Mouse (Mus musculus) effector memory CD4-positive, alpha-beta T cell, adult 7 months (primary cell): Measurements from ENCODE around the gene Ppp3r1. TPM values are rescaled to one million over a fixed set of nuclear protein-coding genes. Genes with fewer than 3 reads are reported as not detected.

Experiments
- polyA plus RNA-seq: library from polyadenylated mRNA; unstranded; fragments of 100-300 nt; shearing (Covaris generic); gene quantifications from one replicate; pipeline ENCODE4 v1.2.1, GENCODE M21; 2017

Gene Ppp3r1
- 74.8 TPM for polyA plus RNA-seq

DNA sequence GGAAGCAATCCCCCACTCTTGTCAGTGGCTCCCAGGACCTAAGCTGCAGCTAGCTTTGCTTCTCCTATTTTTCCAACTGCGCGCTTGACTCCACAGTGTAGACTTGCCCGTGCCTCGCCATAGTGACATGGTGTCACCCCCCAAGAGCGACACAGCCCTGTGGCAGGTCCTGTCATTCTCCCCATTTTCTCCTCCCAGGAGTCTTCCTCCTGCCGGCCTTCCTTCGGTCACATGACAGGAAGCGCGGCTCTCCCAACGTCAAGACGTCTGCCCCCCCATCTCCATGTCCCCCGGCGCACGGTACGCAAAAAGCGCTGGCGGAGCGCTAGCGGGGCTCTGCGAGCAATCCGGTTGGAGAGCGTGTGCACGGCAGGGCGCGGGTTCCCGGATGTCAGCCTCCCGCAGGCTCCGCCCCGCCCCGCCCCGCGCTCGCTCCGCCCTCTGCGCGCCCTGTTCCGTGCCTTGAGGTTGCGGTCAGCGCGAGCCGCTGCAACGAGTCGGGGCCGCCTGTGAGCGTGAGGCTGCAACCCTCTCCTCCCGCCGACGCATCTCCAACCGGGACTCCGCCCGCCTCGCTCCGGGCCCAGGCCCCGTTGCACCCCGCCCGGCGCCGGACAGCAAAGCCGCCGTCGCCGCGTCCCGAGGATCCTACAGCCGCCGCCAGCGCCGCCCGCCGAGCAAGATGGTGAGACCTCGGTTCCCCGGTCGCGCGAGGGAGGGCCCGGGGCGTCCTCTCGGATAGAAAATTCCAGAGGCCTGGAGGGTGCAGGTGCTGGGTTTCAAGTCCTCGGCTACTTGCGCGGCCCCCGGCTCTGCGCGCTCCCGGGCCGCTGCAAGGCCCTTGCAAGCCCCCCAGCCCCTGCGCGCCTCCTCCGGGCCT is at the start of gene Ppp3r1:
Gene Ppp3r1 (plus strand): TSS at position 406 of the 880 bp plus-strand sequence.

GRCm38 (mm10) chr11:17181807-17182206 is 22.7 kb downstream of the Ppp3r1 start, which contains the start of gene Wdr92:
Gene Wdr92, plus strand, starts transcription at chr11:17182107.

GRCm38 (mm10) chr11:17211258-17212140 is 52.4 kb downstream of the Ppp3r1 start, which contains the start of gene Pno1:
Gene Pno1, minus strand, starts transcription at chr11:17211568.

Other genes with a start within 250 kb of the Ppp3r1 start
- gene Fbxo48, start 207.9 kb upstream of the Ppp3r1 start, polyA plus RNA-seq, result 0.23 TPM
- gene Cnrip1, start 107.7 kb upstream of the Ppp3r1 start, polyA plus RNA-seq, result 10.1 TPM
- gene Plek, start 106.9 kb upstream of the Ppp3r1 start, polyA plus RNA-seq, result 90.0 TPM
- 13.6 TPM for gene Wdr92, start 22.8 kb downstream of the Ppp3r1 start, polyA plus RNA-seq
- 42.3 TPM for gene Pno1, start 52.3 kb downstream of the Ppp3r1 start, polyA plus RNA-seq
- gene C1d, start 98.3 kb downstream of the Ppp3r1 start, polyA plus RNA-seq, result 31.5 TPM